Mouse (Mus musculus): ENCODE data around the gene Srpk2. TPM values are rescaled to one million over a fixed set of nuclear protein-coding genes. Genes with fewer than 3 reads are reported as not detected.

Gene Srpk2
- polyA plus RNA-seq, 1 experiment = 66.9 TPM

DNA sequence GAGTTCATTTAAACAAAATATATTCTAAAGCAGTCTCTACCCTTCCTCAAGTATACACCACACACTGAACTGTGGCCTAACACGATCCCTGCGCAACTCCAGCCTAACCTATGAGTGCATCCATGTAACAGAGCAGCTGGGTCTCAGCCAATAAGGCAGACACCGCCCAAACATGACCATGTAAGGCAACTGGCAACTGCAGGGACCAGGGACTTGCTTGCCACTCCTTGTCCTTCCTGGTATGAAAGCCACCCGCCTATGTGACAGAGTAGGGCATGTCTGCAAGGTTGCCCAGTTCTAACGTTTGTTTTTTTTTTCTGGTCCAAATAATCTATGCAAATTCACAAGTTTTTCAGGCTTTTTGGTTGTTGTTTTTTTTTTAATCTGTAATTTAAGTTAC, 132.7 kb downstream of the Srpk2 start:
- TF ChIP-seq POLR2A (IDR thresholded peaks at IDR 0.05; ENCODE audit: low read depth, low read length) (no peak), CTCF (IDR thresholded peaks at IDR 0.05; ENCODE audit: borderline replicate concordance, insufficient read depth, low read length) (no peak)
- Histone ChIP-seq H3K4me3 (ENCODE audit: insufficient read depth, low read length) (no peak overlapping the region), H3K27ac (ENCODE audit: insufficient read depth, low read length) (no peak overlapping the region), H3K4me1 (ENCODE audit: control insufficient read depth, insufficient read depth, low read length) (no peaks in the 10 kb centered on the region)

DNA sequence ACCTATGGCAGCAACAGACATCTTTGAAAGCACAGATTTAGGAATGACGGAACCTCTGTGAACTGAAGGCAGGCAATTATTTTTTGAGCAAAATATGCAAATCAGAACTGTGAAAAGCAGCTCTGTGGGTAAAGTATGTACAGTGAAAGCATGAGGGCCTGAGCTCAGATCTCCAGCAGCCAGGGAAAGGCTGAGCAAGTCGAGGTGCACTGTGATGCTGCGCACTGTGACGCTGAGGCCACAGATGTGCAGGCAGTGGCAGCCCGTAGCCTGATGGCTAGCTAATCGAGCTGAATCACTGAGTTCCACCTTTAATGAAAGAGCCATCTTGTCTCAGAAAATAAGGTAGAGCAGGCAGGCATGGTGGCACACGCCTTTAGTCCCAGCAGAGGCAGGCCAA, 148.7 kb downstream of the Srpk2 start:
- Histone ChIP-seq H3K4me3 (ENCODE audit: insufficient read depth, low read length) (no peak overlapping the region), H3K27ac (ENCODE audit: insufficient read depth, low read length) (no peak overlapping the region), H3K4me1 (ENCODE audit: control insufficient read depth, insufficient read depth, low read length) (no peaks in the 10 kb centered on the region)
- TF ChIP-seq CTCF (IDR thresholded peaks at IDR 0.05; ENCODE audit: borderline replicate concordance, insufficient read depth, low read length) (no peak), POLR2A (IDR thresholded peaks at IDR 0.05; ENCODE audit: low read depth, low read length) (no peak)

DNA sequence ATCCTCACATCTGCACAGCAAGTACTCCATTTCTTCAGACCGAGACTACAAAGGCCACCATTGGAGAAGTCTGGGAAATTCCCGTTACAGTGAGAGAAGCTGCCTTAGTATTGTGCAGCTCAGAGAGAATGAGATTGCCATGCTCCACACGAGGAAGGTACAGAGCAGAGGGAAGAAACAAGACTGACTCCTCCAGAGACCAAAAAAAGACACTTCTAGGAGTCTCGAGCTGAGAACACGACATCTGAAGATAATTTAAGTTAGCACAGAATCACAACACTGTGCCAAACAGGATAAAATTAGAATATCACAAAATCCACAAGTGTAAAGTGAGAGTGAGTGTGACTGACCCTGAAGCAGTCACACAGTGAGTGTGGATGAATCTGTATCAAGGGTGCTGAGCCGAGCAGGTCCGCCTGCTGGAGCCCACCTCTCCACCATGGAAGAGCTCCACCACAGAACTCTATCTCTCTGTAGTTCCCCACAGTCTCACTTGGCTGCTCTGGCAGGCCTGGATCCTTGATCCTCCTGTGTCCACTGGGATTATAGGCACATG, 152.8 kb downstream of the Srpk2 start:
- no peaks in the 10 kb centered on the region for H3K4me1 ChIP-seq (ENCODE audit: control insufficient read depth, insufficient read depth, low read length)

DNA sequence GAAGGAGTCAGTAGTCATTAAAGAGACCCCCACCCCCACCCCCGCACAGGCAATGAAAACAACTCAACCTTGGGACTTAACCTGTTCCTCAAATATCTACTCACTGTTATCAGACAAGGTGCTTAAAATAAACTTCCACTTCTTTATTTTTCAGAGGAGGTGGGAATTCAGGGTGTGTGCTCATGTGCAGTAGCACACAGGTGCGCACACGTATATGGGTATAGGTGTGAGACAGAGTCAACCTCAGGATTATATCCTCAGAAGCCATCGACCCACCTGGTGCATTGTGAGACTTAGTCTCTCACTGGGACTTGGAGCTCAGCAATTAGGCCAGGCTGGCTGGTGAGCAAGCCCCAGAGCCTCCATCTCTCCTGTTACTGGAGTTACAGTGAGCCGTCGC, 153.3 kb downstream of the Srpk2 start:
- Histone ChIP-seq H3K4me3 (ENCODE audit: insufficient read depth, low read length) (no peak overlapping the region), H3K27ac (ENCODE audit: insufficient read depth, low read length) (no peak overlapping the region), H3K4me1 (ENCODE audit: control insufficient read depth, insufficient read depth, low read length) (no peaks in the 10 kb centered on the region)
- TF ChIP-seq CTCF (IDR thresholded peaks at IDR 0.05; ENCODE audit: borderline replicate concordance, insufficient read depth, low read length) (no peak), POLR2A (IDR thresholded peaks at IDR 0.05; ENCODE audit: low read depth, low read length) (no peak)

More for the DNA sequence above, 152.8 kb downstream of the Srpk2 start:
- Histone ChIP-seq H3K27ac (ENCODE audit: insufficient read depth, low read length) (no peak overlapping the region), H3K4me3 (ENCODE audit: insufficient read depth, low read length) (no peak overlapping the region)
- TF ChIP-seq POLR2A (IDR thresholded peaks at IDR 0.05; ENCODE audit: low read depth, low read length) = no peak
- TF ChIP-seq CTCF (IDR thresholded peaks at IDR 0.05; ENCODE audit: borderline replicate concordance, insufficient read depth, low read length) = no peak

DNA sequence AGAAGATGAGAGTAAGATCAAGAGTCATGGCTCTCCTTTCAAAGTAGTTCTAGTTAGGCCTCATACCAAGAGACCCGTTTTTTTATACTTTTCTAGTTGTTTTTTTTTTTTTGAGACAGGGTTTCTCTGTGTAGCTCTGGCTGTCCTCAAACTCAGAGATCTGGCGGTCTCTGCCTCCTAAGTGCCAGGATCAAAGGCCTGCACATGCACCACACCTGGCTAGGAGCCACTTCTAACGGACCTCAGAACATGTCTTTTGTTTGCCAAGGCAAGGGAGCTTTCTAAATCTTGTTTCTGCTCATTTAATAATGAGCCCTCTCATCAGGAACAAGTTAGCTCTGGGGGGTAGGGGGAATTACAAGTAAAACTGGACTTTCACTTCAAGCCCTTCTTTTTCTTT, 159.8 kb downstream of the Srpk2 start:
- Histone ChIP-seq H3K27ac (ENCODE audit: insufficient read depth, low read length) (no peak overlapping the region), H3K4me3 (ENCODE audit: insufficient read depth, low read length) (no peak overlapping the region), H3K4me1 (ENCODE audit: control insufficient read depth, insufficient read depth, low read length) (no peaks in the 10 kb centered on the region; the same call in 1 of the 2 replicates)
- TF ChIP-seq CTCF (IDR thresholded peaks at IDR 0.05; ENCODE audit: borderline replicate concordance, insufficient read depth, low read length) (no peak), POLR2A (IDR thresholded peaks at IDR 0.05; ENCODE audit: low read depth, low read length) (no peak)

DNA sequence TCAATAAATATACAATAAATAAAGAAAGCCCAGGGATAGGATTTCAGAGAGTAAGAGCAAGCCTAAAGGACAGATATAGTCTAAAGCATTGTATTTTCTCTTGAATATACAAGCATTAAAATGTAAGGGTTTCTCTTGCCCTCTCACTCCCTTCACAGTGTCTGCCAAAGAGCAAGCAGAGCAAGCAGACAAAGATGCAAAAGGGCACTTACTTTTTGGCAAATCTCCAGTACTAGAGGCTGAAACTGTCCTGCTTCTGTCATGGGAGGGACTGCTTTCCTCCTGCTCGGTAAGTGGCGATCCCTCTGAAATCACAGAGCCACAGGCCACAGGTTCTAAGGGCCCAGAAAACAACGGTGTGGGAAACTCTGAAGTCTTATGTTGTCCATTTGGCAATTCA, 160.5 kb downstream of the Srpk2 start:
- no peak for TF ChIP-seq CTCF (IDR thresholded peaks at IDR 0.05; ENCODE audit: borderline replicate concordance, insufficient read depth, low read length)
- TF ChIP-seq POLR2A (IDR thresholded peaks at IDR 0.05; ENCODE audit: low read depth, low read length) = no peak
- peaks cover 5% of the 10 kb centered on the region for H3K4me1 ChIP-seq (ENCODE audit: control insufficient read depth, insufficient read depth, low read length)

DNA sequence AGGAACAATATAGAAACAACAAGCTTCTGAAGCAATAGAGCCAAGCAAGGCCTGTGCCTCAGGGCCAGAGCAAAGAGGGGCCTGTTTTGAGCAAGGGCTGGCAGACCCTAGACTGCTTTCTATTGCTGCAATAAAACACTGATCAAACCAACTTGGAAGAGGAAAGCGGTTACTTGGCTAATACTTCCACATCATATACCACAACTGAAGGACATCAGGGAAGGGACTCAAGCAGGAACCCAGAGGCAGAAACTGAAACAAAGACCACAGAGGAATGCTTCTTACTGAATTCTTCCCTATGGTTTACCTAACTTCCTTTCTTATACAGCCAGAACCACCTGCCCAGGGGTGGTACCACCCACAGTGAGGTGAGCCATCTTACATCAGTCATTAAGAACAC, 162.8 kb downstream of the Srpk2 start:
- H3K4me1 ChIP-seq (ENCODE audit: control insufficient read depth, insufficient read depth, low read length) = peaks cover 9% of the 10 kb centered on the region
- no peak overlapping the region for H3K27ac ChIP-seq (ENCODE audit: insufficient read depth, low read length)
- TF ChIP-seq CTCF (IDR thresholded peaks at IDR 0.05; ENCODE audit: borderline replicate concordance, insufficient read depth, low read length) = no peak
- no peak for TF ChIP-seq POLR2A (IDR thresholded peaks at IDR 0.05; ENCODE audit: low read depth, low read length)
- H3K4me3 ChIP-seq (ENCODE audit: insufficient read depth, low read length) = no peak overlapping the region

More for the DNA sequence above, 160.5 kb downstream of the Srpk2 start:
- H3K4me3 ChIP-seq (ENCODE audit: insufficient read depth, low read length) = no peak overlapping the region
- H3K27ac ChIP-seq (ENCODE audit: insufficient read depth, low read length) = no peak overlapping the region

DNA sequence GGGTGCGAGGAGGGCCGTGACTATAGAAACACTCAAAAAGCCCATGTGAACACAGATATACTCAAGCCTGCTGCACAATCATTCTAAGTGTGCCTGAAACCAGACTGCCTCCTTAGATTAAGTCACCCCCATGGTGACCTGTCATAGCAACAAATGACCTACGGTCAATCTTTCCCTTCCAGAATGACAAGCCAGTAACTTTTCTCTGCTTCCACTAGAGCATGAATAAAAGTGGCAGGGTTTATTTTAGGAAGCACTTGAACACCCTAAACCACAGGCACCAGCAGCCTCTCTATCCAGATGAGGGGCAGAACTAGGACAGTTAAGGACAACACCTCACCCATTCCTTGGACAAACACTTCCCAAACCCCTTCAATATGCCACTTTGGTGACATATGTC, 164.7 kb downstream of the Srpk2 start:
- TF ChIP-seq CTCF (IDR thresholded peaks at IDR 0.05; ENCODE audit: borderline replicate concordance, insufficient read depth, low read length) = no peak
- TF ChIP-seq POLR2A (IDR thresholded peaks at IDR 0.05; ENCODE audit: low read depth, low read length) = no peak
- peaks cover 9% of the 10 kb centered on the region for H3K4me1 ChIP-seq (ENCODE audit: control insufficient read depth, insufficient read depth, low read length)
- no peak overlapping the region for H3K27ac ChIP-seq (ENCODE audit: insufficient read depth, low read length)
- H3K4me3 ChIP-seq (ENCODE audit: insufficient read depth, low read length) = no peak overlapping the region

DNA sequence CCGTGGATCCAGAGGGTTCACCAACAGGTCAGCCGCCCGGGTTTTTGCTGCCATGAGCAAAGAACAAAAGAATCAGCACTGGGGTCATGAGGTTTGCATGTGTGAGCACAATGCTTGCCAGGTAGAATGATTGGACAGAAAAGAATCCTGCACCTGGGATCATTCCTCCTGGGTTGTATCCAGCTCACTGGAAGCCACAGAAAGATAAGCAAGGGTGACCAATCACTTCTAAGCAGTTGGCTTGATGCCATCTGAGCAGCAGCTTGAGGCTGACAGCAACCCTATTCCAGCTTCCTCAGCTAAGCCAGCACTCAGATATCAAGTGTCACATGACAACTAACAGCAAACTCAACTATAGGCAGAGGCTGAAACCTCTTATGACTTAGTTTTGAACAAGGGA, 165.7 kb downstream of the Srpk2 start:
- Histone ChIP-seq H3K4me3 (ENCODE audit: insufficient read depth, low read length) (no peak overlapping the region), H3K27ac (ENCODE audit: insufficient read depth, low read length) (no peak overlapping the region; the same call in 1 of the 2 replicates), H3K4me1 (ENCODE audit: control insufficient read depth, insufficient read depth, low read length) (peaks cover 9% of the 10 kb centered on the region)
- TF ChIP-seq POLR2A (IDR thresholded peaks at IDR 0.05; ENCODE audit: low read depth, low read length) (no peak), CTCF (IDR thresholded peaks at IDR 0.05; ENCODE audit: borderline replicate concordance, insufficient read depth, low read length) (no peak)

DNA sequence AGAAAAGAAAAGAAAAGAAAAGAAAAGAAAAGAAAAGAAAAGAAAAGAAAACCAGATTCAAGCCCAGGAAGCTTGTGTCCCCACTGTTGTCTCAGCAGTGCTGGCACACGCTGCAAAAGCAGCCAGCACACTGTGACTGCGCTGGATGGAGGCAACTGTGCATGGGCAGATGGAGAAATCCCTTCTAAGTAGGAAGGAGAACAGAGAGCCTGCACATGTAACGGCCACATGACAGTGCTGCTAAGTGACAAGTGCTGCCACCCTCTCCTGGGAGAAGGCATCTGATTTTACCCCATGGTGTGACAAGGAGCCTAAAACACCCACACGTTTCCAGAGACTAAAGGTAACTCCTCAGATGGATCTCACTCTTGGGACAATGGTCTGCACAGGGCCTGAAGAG, 166.6 kb downstream of the Srpk2 start:
- TF ChIP-seq POLR2A (IDR thresholded peaks at IDR 0.05; ENCODE audit: low read depth, low read length) (no peak), CTCF (IDR thresholded peaks at IDR 0.05; ENCODE audit: borderline replicate concordance, insufficient read depth, low read length) (no peak)
- Histone ChIP-seq H3K4me1 (ENCODE audit: control insufficient read depth, insufficient read depth, low read length) (peaks cover 9% of the 10 kb centered on the region), H3K27ac (ENCODE audit: insufficient read depth, low read length) (no peak overlapping the region), H3K4me3 (ENCODE audit: insufficient read depth, low read length) (no peak overlapping the region)

Measured in embryonic fibroblast, embryonic 13.5 days (primary cell).